Mouse (Mus musculus) limb, embryonic 12.5 days (tissue): ENCODE measurements around the gene Slf2. TPM values are rescaled to one million over a fixed set of nuclear protein-coding genes. Genes with fewer than 3 reads are reported as not detected.

ENCODE experiments used
- polyA plus RNA-seq: library from polyadenylated mRNA; unstranded; fragments of >200 nt; fragmentation: Nextera tagmentation; extraction: Ambion mirVana; gene quantifications from 2 replicates; pipeline ENCODE4 v1.2.1, GENCODE M21; 2016

The Slf2 gene
- polyA plus RNA-seq, 1 experiment from 2014 or later: 49.7 TPM

Other genes with a start within 250 kb of the Slf2 start
- gene Pax2, start 175.1 kb upstream of the Slf2 start, polyA plus RNA-seq: not detected in 2 replicates
- 6.5 and 6.9 TPM in 2 replicates for gene Sema4g, start 58.0 kb downstream of the Slf2 start, polyA plus RNA-seq
- gene Twnk, start 74.5 kb downstream of the Slf2 start, polyA plus RNA-seq: 27.8 and 27.9 TPM in 2 replicates
- gene Mrpl43, start 75.3 kb downstream of the Slf2 start, polyA plus RNA-seq: 77.5 and 78.5 TPM in 2 replicates
- gene Lzts2, start 83.3 kb downstream of the Slf2 start, polyA plus RNA-seq: 105 TPM in 2 replicates
- gene Pdzd7, start 114.6 kb downstream of the Slf2 start, polyA plus RNA-seq: 0.20 and 0.56 TPM in 2 replicates
- 18.3 and 19.2 TPM in 2 replicates for gene Sfxn3, start 116.4 kb downstream of the Slf2 start, polyA plus RNA-seq
- 3.3 and 4.1 TPM in 2 replicates for gene Kazald1, start 144.1 kb downstream of the Slf2 start, polyA plus RNA-seq
- gene Tlx1, start 219.5 kb downstream of the Slf2 start, polyA plus RNA-seq: 0.39 and 0.63 TPM in 2 replicates